Mouse (Mus musculus) cerebellum, adult 18-20 months (tissue): ENCODE data around the gene Prph.

Experiments used
- DNase-seq, 2 experiments: peaks; one replicate each; pipeline ENCODE4 v3.0.0; 2021

Gene Prph

GRCm38 (mm10) chr15:99055040-99055439, at the start of gene Prph:
TSS of gene Prph (plus strand) at chr15:99055174.
- DNase-seq: no peak

- DNase-seq: no peak
Measured at GRCm38 (mm10) chr15:99008801-99009241, 46.2 kb upstream of the Prph start.

GRCm38 (mm10) chr15:99010896-99011295, 44.1 kb upstream of the Prph start:
- DNase-seq: no peak

- DNase-seq: no peak
Measured at GRCm38 (mm10) chr15:99011946-99012345, 43.0 kb upstream of the Prph start.

- no peak for DNase-seq
Measured at GRCm38 (mm10) chr15:99014496-99015030, 40.4 kb upstream of the Prph start.

- DNase-seq: no peak
Measured at GRCm38 (mm10) chr15:99017355-99017761, 37.6 kb upstream of the Prph start.

GRCm38 (mm10) chr15:99017986-99018385, 37.0 kb upstream of the Prph start:
- no peak for DNase-seq

- DNase-seq: no peak
Measured at GRCm38 (mm10) chr15:99018630-99019029, 36.3 kb upstream of the Prph start.

GRCm38 (mm10) chr15:99019436-99019835, 35.5 kb upstream of the Prph start:
- no peak for DNase-seq

- DNase-seq: no peak
Measured at GRCm38 (mm10) chr15:99020171-99020570, 34.8 kb upstream of the Prph start.

GRCm38 (mm10) chr15:99021255-99021654, 33.7 kb upstream of the Prph start:
- no peak for DNase-seq

GRCm38 (mm10) chr15:99024668-99025314, 30.2 kb upstream of the Prph start:
- peak; percentile 69 to 80 for DNase-seq

- no peak for DNase-seq
Measured at GRCm38 (mm10) chr15:99025414-99025813, 29.6 kb upstream of the Prph start.

- DNase-seq: no peak
Measured at GRCm38 (mm10) chr15:99026259-99026658, 28.7 kb upstream of the Prph start.

GRCm38 (mm10) chr15:99027116-99027515, 27.9 kb upstream of the Prph start:
- no peak for DNase-seq

- no peak for DNase-seq
Measured at GRCm38 (mm10) chr15:99028874-99029458, 26.0 kb upstream of the Prph start.

GRCm38 (mm10) chr15:99029619-99030584, 25.1 kb upstream of the Prph start, which contains the start of gene Tuba1c:
TSS of gene Tuba1c (plus strand) at chr15:99029891.
- DNase-seq: no peak

- no peak for DNase-seq
Measured at GRCm38 (mm10) chr15:99030585-99031387, 24.2 kb upstream of the Prph start.

- no peak for DNase-seq
Measured at GRCm38 (mm10) chr15:99031388-99031675, 23.6 kb upstream of the Prph start.

GRCm38 (mm10) chr15:99032041-99032725, 22.8 kb upstream of the Prph start:
- no peak for DNase-seq

- no peak for DNase-seq
Measured at GRCm38 (mm10) chr15:99032726-99033250, 22.2 kb upstream of the Prph start.
